Comparison of ENCODE assay signal across 7 mouse cellular contexts in the genomic region with DNA sequence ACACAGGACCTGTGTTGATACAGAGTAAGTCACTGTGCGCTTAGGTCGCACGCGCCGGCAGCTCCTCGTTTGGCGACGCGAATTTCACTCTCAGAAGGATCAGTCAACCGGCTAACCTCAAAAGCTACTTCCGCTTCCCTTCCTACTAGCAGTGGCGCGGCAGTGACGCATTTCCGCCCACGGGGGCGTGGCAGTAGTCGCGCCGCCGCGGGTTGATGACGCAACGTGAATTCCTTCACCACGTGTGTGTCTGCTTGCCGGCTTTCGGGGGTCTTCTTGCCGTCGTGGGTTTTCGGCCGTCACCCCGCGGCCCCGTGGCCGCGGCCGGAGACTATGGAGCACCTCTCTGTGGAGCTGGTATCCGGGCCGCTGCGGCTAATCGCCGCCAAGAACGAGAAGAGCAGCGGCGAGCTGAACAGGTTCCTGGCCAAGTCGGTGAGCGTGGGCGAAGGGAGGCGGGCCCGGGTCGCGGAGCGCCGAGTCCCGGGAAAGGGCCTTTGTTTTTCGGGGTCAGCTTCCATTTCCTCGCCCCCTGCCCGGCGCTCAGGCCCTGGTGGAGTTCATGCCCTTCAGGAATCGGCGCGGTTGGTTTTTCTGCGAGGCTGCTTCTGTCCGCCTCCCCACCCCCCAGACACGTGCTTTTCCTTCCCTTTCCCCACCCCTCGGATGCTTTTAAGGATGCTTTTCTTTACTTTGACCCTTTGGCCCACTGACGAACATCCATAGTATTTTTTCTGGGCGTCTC. TPM values are rescaled to one million over a fixed set of nuclear protein-coding genes. Genes with fewer than 3 reads are reported as not detected.
A peak's percentile ranks its signal among the peaks of the same experiment; 100 is the strongest.
DNase-seq lines count a peak whose midpoint lies in the region; ATAC-seq lines count a peak whose summit lies in the region.

A gene (plus strand): TSS at position 202 of the 745 bp plus-strand sequence.

- H3K4me3 ChIP-seq in embryonic facial prominence, embryonic 11.5 days (ENCODE audit: low read depth, low read length) = peak within 1 kb of the TSS; percentile 95
- peak within 1 kb of the TSS; percentile 98 for H3K4me3 ChIP-seq in limb, embryonic 10.5 days
- peak within 1 kb of the TSS; percentile 98 for H3K4me3 ChIP-seq in midbrain, embryonic 13.5 days (replicated peaks)

- H3K27ac ChIP-seq in embryonic facial prominence, embryonic 11.5 days (replicated peaks; ENCODE audit: low read depth, low read length) = peak within 1 kb of the TSS; percentile 53; the same call in 1 of the 2 replicates
- H3K27ac ChIP-seq in limb, embryonic 10.5 days = peak within 1 kb of the TSS; percentile 78
- peak within 1 kb of the TSS; percentile 86 for H3K27ac ChIP-seq in midbrain, embryonic 13.5 days

- H3K4me2 ChIP-seq in embryonic facial prominence, embryonic 11.5 days (ENCODE audit: low read depth, low read length) = peak within 1 kb of the TSS; percentile 58
- peak within 1 kb of the TSS; percentile 80 for H3K4me2 ChIP-seq in midbrain, embryonic 13.5 days (replicated peaks)

- no peaks in the 10 kb centered on the region for H3K27me3 ChIP-seq in embryonic facial prominence, embryonic 11.5 days (ENCODE audit: control insufficient read depth, insufficient read depth, low read length)
- no peaks in the 10 kb centered on the region for H3K27me3 ChIP-seq in limb, embryonic 10.5 days (ENCODE audit: low read depth, poor library complexity, severe bottlenecking)
- H3K27me3 ChIP-seq in midbrain, embryonic 13.5 days = no peaks in the 10 kb centered on the region

- H3K9ac ChIP-seq in embryonic facial prominence, embryonic 11.5 days (replicated peaks; ENCODE audit: low read length) = peak within 1 kb of the TSS; percentile 62
- H3K9ac ChIP-seq in midbrain, embryonic 13.5 days (replicated peaks) = peak within 1 kb of the TSS; percentile 73

- H3K4me1 ChIP-seq in embryonic facial prominence, embryonic 11.5 days (ENCODE audit: control insufficient read depth, insufficient read depth, low read length) = no peaks in the 10 kb centered on the region
- H3K4me1 ChIP-seq in limb, embryonic 10.5 days = peaks cover 13% of the 10 kb centered on the region
- H3K4me1 ChIP-seq in midbrain, embryonic 13.5 days (replicated peaks) = peaks cover 14% of the 10 kb centered on the region

- ATAC-seq in embryonic facial prominence, embryonic 11.5 days (replicated peaks; ENCODE audit: insufficient number of reproducible peaks, low FRiP score, low TSS enrichment, low read depth) = peak; percentile 63
- peak; percentile 99 for ATAC-seq in granulocyte monocyte progenitor cell, adult 5-6 weeks (replicated peaks; ENCODE audit: poor library complexity, severe bottlenecking)
- ATAC-seq in midbrain, embryonic 13.5 days = peak; percentile 93

- peak; percentile 97 for DNase-seq in adrenal gland, postnatal 14 days
- DNase-seq in embryonic facial prominence, embryonic 11.5 days (ENCODE audit: low spot score) = peak; percentile 97
- DNase-seq in kidney, adult 11 months = peak; percentile 91
- DNase-seq in limb, embryonic 10.5 days (ENCODE audit: low spot score) = peak; percentile 99
- DNase-seq in spleen, adult 12 weeks (ENCODE audit: low spot score) = peak; percentile 91

- H3K9me3 ChIP-seq in embryonic facial prominence, embryonic 11.5 days (replicated peaks; ENCODE audit: control insufficient read depth, low read length) = no peaks in the 10 kb centered on the region
- no peaks in the 10 kb centered on the region for H3K9me3 ChIP-seq in limb, embryonic 10.5 days (replicated peaks)
- no peaks in the 10 kb centered on the region for H3K9me3 ChIP-seq in midbrain, embryonic 13.5 days

- no peaks in the 10 kb centered on the region; the same call in none of the 2 replicates for H3K36me3 ChIP-seq in embryonic facial prominence, embryonic 11.5 days (replicated peaks; ENCODE audit: control insufficient read depth, insufficient read depth, low read depth, low read length)
- H3K36me3 ChIP-seq in limb, embryonic 10.5 days = peaks cover 46% of the 10 kb centered on the region
- H3K36me3 ChIP-seq in midbrain, embryonic 13.5 days = peaks cover 14% of the 10 kb centered on the region

- under 1% methylated on average over 68 of the region's 68 CpGs for WGBS in embryonic facial prominence, embryonic 11.5 days
- WGBS in limb, embryonic 10.5 days = under 1% methylated on average over 68 of the region's 68 CpGs
- WGBS in midbrain, embryonic 13.5 days = under 1% methylated on average over 58 of the region's 68 CpGs

RNA-seq across cellular contexts. Expression of the gene that starts here (rescaled TPM):
- total RNA-seq in adrenal gland, postnatal 14 days (2021) = 30.0 and 31.4 TPM in 2 replicates
- 17.5 and 19.4 TPM in 2 replicates for polyA plus RNA-seq in embryonic facial prominence, embryonic 11.5 days (2014; fragmentation: Nextera tagmentation; extraction: Ambion mirVana)
- total RNA-seq in granulocyte monocyte progenitor cell, adult 5-6 weeks (2014; fragmentation: Nextera tagmentation) = 110 and 121 TPM in 2 replicates
- total RNA-seq in granulocyte monocyte progenitor cell, adult 5-6 weeks (2017) = 62.4 and 65.1 TPM in 2 replicates
- 26.1 and 27.0 TPM in 2 replicates for polyA plus RNA-seq in limb, embryonic 10.5 days (2016; fragmentation: Nextera tagmentation; extraction: Ambion mirVana)
- 16.1 and 16.7 TPM in 2 replicates for polyA plus RNA-seq in midbrain, embryonic 13.5 days (2015; fragmentation: Nextera tagmentation; extraction: Ambion mirVana)

Comparison
In these comparisons a context has a peak if more than half of its experiments do, and no peak if none do; other contexts are left out.
1. Peak in every context shown above with its lines: DNase-seq, ATAC-seq, H3K4me3 ChIP-seq and H3K27ac ChIP-seq.